Mouse (Mus musculus) brain, embryonic 14.5 days (tissue): ENCODE data around the gene Wdfy2.

ENCODE experiments used
- CTCF ChIP-seq: fragments of 200-500 bp; IDR thresholded peaks from 2 replicates; pipeline ENCODE4 v1.5.1; 2012; ENCODE audit warnings: inconsistent platforms, mild to moderate bottlenecking, moderate library complexity, borderline replicate concordance; ENCODE audit not compliant: insufficient read depth, insufficient read length; ENCODE audit errors: extremely low read depth
- POLR2A ChIP-seq: fragments of 200-500 bp; IDR thresholded peaks from 2 replicates; pipeline ENCODE4 v1.6.1; 2012; ENCODE audit warnings: mild to moderate bottlenecking, inconsistent platforms, borderline replicate concordance; ENCODE audit not compliant: poor library complexity, insufficient read depth, insufficient read length, severe bottlenecking; ENCODE audit errors: extremely low read depth

- no peak for TF ChIP-seq CTCF
- TF ChIP-seq POLR2A, result no peak
Measured at GRCm38 (mm10) chr14:62844226-62844625, 6.7 kb downstream of the Wdfy2 start.
